8 mouse cellular contexts compared by ENCODE assay signal in the genomic region with DNA sequence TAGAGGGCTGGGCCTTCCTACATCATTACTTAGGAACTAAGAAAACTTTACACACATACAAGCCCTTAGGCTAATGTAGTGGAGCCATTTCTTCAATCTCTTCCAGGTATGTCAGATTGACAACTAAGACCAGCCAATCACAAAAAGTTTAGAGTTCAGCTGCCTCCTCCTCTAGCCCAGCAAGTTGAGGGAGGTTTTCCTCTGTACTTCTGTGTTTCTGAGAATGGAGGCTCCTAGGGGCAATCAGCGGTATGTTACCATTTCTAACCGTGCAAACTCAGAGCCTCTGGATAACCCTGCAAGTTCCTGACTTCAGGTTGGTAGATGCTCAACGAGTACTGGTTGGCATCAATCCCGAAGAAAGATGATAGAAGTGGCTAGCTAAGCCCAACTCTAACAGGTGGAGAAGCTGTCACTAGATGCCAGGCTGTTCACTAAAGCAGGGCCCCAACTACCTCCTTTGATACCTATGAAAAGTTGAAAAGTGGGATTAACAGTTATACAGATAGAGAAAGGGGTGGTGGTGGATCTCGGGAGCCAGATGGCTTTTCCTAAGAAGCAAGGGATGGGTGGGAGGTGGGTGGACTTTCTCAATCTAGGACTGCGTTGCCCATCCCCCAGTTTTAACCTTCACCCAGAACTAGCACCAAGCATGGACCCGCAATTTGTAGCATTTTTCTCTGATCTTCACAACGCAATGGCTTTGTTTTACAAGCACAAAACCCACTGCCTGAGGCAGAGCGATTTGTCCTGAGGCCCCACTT. TPM values are rescaled to one million over a fixed set of nuclear protein-coding genes. Genes with fewer than 3 reads are reported as not detected.
A peak's percentile ranks its signal among the peaks of the same experiment; 100 is the strongest.
DNase-seq lines count a peak whose midpoint lies in the region; TF ChIP-seq lines count a peak whose summit lies in the region.

No protein-coding gene starts in this region.

- peak overlapping the region; percentile 72 for H3K4me2 ChIP-seq in myocyte (ENCODE audit: low read depth)

- H3K27me3 ChIP-seq in myocyte (ENCODE audit: control insufficient read depth, insufficient read depth, insufficient read length) = no peaks in the 10 kb centered on the region

- peak overlapping the region; percentile 59 for H3K4me3 ChIP-seq in myocyte

- peak; percentile 14 for DNase-seq in adrenal gland, postnatal 10 days
- DNase-seq in adrenal gland, postnatal 14 days = no peak
- DNase-seq in thymus, postnatal 25 days = peak; percentile 33
- DNase-seq in thymus, postnatal 14 days = no peak
- peak; percentile 16 for DNase-seq in hindlimb bud, embryonic 11.5 days (ENCODE audit: extremely low spot score, low read depth, low spot score)
- DNase-seq in yolk sac, embryonic 10.5 days (ENCODE audit: low spot score) = no peak
- no peak for DNase-seq in gastrocnemius, postnatal 10 days

- H3K36me3 ChIP-seq in myocyte (ENCODE audit: control insufficient read depth, insufficient read depth) = peaks cover 7% of the 10 kb centered on the region

- no peak for TF ChIP-seq POLR2A in myocyte (IDR thresholded peaks at IDR 0.05; ENCODE audit: insufficient read length, low read depth)

- peaks cover 29% of the 10 kb centered on the region for H3K79me2 ChIP-seq in myocyte (ENCODE audit: control insufficient read depth, insufficient read depth)

- H3ac ChIP-seq in myocyte (ENCODE audit: control insufficient read depth, insufficient read length) = peak overlapping the region; percentile 70

TF ChIP-seq in myocyte, 11 proteins besides CTCF, POLR2A, EP300 and RAD21:
- TF ChIP-seq USF1 (IDR thresholded peaks at IDR 0.05; ENCODE audit: low read depth) (no peak), POLR2AphosphoS2 (IDR thresholded peaks at IDR 0.05; ENCODE audit: insufficient read length, low read depth) (no peak), MYOD1 (IDR thresholded peaks at IDR 0.05; ENCODE audit: control insufficient read depth in 1 of 3, insufficient read length in 2 of 3, low read depth in 2 of 3) (no peak), TCF12 (IDR thresholded peaks at IDR 0.05; ENCODE audit: insufficient read depth, poor library complexity, severe bottlenecking) (no peak), MAX (IDR thresholded peaks at IDR 0.05; ENCODE audit: low read depth) (no peak), CEBPB (IDR thresholded peaks at IDR 0.05; ENCODE audit: insufficient read depth, poor library complexity, severe bottlenecking) (no peak), MYOG (IDR thresholded peaks at IDR 0.05; ENCODE audit: control insufficient read depth in 1 of 3, insufficient read depth in 1 of 3, insufficient read length in 2 of 3, low read depth in 2 of 3) (no peak), SRF (IDR thresholded peaks at IDR 0.05; ENCODE audit: control insufficient read depth, insufficient read length, low read depth) (no peak), TCF3 (IDR thresholded peaks at IDR 0.05; ENCODE audit: insufficient read length, low read depth) (no peak)

RNA-seq across cellular contexts. Expression of gene Ergic1, which starts 0.6 kb away (rescaled TPM):
- 100 to 1,000 TPM; 137 to 143 TPM for total RNA-seq in adrenal gland, postnatal 10 days (2021)
- total RNA-seq in adrenal gland, postnatal 14 days (2021) = 126 and 143 TPM in 2 replicates
- polyA plus RNA-seq in myocyte (2012; fragmentation: generic; extraction: Trizol) = 102 TPM
- 100 to 1,000 TPM; 115 to 117 TPM for total RNA-seq in gastrocnemius, postnatal 10 days (2021)

RNA-seq across cellular contexts. Expression of gene Dusp1, which starts 1.2 kb away (rescaled TPM):
- 10 to 100 TPM; 40.3 to 89.1 TPM for total RNA-seq in adrenal gland, postnatal 10 days (2021)
- 56.6 and 66.3 TPM in 2 replicates for total RNA-seq in adrenal gland, postnatal 14 days (2021)
- polyA plus RNA-seq in myocyte (2012; fragmentation: generic; extraction: Trizol) = 11.6 TPM
- 10 to 100 TPM; 40.3 to 43.3 TPM for total RNA-seq in gastrocnemius, postnatal 10 days (2021)

Comparison
In these comparisons a context has a peak if more than half of its experiments do, and no peak if none do; other contexts are left out.
1. DNase-seq: peak in adrenal gland, postnatal 10 days (single experiment), thymus, postnatal 25 days (single experiment) and hindlimb bud, embryonic 11.5 days (single experiment); none in adrenal gland, postnatal 14 days (single experiment), thymus, postnatal 14 days (single experiment), yolk sac, embryonic 10.5 days (single experiment) and gastrocnemius, postnatal 10 days (single experiment).